Mouse (Mus musculus) right cerebral cortex, adult 2 months (tissue): Measurements from ENCODE around the gene Mtmr14.
A peak's percentile ranks its signal among the peaks of the same experiment; 100 is the strongest.

ENCODE experiments used
- DNase-seq, 2 experiments: peaks; one replicate each; pipeline ENCODE4 v3.0.0; 2021 to 2022; ENCODE audit warnings: low spot score in 2 of 2

The Mtmr14 gene

GRCm38 (mm10) chr6:113237542-113238270 lies at the start of gene Mtmr14:
Gene Mtmr14, plus strand, starts transcription at chr6:113237843.
- peak; percentile 98 to 99 for DNase-seq

DNA sequence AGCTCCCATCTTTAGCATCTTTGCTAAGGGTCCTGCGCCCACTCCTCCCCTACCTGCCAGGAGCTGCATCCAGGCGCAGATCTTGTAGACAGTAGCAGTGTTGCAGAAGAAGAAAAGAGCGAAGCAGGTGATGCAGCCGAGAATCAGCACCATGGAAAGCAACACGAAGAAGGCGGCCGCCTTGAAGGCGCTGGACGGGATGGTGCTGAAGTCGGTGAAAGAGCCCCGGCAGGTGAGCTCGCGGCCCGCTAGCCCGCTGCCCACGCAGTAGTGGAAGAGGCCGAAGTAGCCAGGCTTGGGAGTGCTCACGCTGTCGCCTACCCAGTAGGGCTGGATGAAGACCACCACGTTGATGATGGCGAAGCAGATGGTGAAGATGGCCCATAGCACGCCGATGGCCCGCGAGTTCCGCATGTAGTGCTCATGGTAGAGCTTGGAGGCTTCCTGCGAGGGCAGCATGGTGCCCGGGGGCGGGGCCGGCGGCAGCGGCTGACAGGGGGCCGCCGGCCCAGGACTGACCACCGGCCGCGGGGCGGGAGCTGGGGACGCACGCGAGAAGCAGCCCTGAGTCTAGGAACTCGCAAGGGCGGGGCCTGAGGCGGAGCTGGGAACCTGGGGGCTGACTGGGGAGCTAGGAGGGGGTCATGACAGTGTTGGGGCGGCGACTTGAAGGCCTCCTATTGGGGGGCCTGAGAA lies 43.7 kb upstream of the Mtmr14 start:
- no peak for DNase-seq

GRCm38 (mm10) chr6:113194517-113194840 lies 43.2 kb upstream of the Mtmr14 start:
- DNase-seq, result no peak

DNA sequence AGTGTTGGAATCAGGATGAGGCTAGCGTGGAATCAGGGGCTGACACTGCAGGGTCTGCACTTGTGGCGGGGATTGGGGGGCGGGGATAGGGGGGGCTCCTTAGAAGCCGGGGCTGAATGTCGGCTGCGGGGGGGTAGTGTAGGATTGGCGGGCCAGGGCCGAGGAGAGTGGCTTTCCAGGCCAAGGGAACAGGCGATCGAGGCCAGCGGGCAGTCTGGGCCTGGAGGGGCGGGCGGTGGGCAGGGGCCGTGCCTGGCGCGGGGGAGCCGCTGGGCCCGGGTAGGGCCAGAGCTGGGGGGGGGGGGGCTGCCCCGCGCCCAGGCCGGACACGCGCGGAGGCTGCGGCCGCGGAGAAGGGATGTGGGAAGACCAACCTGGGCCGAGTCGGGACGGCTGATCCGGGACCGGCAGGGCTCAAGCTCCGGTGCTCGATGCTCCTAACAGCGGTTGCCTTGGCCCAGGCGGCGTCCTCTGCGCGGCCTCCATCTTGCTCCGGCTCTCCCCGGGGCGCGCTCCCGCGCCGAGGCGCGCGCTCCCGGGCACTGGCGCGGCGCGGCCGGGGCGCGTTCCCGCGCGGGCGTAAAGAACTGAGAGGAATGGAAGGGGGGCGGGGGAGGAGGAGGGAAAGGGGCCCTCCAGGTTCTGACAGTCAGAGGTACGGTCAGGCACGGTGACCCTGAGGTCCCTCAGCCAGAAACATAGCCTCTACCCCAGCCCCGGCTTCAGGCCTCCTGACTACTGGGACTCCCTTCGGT lies 42.6 kb upstream of the Mtmr14 start, which contains the start of gene Lhfpl4:
TSS of gene Lhfpl4 (minus strand) at position 544 of the 755 bp plus-strand sequence.
- peak; percentile 55 to 67 for DNase-seq

- DNase-seq, result peak; percentile 32 to 60
These were observed 42.0 kb upstream of the Mtmr14 start for GRCm38 (mm10) chr6:113195596-113195992.

DNA sequence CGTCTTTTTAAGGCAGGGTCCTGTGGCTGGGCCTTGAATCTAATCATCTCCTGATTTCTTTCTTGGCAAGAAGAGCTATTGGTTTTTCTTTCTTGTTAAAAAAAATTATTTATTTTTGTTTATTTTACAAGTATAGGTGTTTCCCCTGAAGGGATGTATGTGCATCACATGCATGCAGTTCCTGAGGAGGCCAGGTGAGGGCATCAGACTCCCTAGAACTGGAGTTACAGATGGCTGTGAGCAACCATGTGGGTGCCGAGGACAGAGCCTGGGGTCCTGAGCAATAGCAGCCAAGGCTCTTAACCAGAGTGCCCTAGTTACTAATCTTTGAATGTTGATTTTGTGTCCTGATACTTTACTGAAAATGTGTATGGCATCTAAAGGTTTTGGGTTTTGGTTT lies 21.4 kb upstream of the Mtmr14 start:
- no peak for DNase-seq

DNA sequence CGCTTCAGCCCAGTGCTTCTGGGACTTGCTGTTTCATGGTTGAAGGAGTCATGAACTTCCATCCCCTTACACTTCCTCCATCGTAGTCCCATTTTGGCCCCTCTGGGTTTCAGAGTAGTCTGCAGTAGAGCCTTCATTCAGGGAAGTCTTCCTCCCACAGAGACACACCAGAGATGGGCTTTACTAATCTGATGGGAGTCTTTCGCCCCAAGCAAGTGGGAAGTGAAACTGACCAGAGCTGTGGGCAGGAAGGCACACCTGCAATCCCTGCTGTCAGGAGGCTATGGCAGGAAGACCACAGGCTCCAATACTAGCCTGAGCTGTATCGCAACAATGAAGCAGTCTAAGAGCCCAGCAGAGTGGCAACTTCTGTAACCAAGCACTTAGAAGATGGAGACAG lies 11.8 kb upstream of the Mtmr14 start:
- no peak for DNase-seq

DNA sequence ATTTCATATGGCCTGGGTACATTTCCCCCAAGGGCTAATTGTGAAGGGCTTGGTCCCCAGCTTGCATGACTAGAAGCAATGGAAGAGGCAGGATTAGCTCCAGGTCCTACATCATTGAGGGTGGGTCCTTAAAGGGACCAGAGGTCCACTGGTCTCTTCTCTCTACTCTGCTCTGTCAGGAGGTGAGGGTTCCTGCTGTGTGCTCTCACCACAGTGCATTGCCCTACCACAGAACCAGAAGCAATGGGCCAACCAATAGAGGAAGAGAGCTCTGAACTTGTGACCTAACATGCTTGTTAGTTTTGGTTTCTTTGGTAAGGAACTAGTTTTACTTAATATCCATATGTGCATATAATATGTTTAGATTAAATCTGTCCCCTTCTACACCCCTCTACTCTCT lies 10.9 kb upstream of the Mtmr14 start:
- no peak for DNase-seq

DNA sequence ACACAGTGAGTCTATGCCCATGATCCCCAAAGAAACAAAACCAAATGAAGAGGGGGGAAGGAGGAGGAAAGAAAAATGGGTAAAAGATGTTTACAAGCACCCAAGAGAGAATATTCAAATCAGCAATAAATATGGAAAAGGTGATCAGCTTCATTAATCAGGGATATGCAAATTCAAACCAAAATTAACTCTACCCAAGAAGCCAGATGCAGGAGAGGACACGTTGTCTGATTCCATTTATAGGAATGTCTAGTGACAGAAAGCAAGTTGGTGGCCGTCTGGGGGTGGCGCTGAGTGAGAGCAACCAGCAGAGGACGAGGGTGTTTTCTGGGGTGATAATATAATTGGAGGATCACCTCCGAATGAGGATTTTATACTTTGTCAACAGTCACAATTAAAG lies 2.5 kb upstream of the Mtmr14 start:
- peak in 1 of 2 experiments; percentile 13 for DNase-seq

DNA sequence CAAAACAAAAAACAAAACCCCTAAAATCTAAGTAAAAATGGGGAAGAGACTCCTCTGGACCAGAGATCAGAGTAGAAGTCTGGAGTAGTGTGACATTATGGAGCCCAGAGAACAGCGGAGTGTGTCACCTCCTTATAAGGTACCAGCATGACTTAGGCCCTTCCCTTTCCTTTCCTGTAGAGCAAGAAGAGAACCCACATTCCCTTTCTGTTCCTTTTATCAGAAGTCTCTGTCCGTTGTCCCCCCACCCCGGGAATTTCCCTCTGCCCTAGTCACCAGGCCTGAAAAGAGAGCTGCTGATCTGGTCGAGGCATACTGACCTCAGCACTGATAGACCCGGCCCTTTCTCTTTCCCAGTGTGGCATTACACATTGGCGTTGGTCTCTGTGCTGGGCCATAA lies 799 bp downstream of the Mtmr14 start:
- DNase-seq, result no peak

DNA sequence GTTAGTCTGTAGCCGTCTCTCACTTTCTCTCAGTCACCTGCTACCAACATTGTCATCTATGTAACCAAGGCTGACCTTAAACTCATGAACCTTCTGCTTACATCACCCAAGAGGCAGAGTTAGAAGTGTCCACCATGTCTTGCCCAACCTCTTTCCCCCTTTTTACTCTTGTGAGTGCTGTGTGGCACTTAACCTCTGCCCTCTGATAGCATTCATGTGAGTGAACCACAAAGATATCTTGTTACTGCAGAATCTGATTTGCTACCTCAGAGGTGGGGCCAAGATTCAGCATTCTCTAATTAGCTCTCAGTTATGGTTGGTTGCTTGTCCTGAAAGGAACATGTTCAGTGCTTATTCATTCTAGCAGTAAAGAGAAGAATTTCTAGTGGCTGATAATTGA lies 5.1 kb downstream of the Mtmr14 start:
- DNase-seq, result no peak

DNA sequence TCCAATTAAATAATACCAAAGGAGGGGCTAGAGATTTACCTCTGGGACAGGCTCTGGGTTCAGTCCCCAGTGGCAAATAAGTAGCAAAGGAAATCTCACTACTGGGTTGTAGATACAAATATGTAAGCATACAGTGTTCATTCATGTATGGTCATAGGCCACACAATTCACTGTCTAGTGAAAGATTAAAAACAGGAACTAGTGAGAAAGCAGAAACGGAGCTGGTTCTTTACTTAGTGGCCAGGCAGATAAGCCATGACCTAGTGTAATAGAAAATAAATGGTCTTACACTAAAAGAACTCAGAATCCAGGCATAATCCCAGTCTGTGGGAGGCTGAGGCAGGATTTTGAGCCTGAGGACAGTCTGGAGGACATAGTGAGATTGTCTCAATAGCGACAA lies 7.9 kb downstream of the Mtmr14 start:
- DNase-seq, result no peak

GRCm38 (mm10) chr6:113250786-113251185 lies 13.1 kb downstream of the Mtmr14 start:
- DNase-seq, result no peak

DNA sequence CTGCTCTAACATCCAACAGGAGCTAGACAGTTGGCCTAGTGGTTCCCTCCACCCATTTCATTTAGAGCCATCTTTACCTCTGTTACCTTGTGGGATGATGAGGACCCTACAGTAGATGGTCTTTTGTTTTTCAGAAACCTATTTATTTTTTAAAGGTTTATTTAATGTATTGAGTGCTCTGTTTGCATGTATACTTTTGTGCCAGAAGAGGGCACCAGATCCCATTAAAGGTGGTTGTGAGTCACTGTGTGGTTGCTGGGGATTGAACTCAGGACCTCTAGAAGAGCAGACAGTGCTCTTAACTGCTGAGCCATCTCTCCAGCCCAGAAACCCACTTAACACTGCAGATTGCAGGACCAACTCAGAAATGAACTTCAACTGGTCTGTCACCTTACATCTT lies 14.3 kb downstream of the Mtmr14 start:
- DNase-seq, result no peak

DNA sequence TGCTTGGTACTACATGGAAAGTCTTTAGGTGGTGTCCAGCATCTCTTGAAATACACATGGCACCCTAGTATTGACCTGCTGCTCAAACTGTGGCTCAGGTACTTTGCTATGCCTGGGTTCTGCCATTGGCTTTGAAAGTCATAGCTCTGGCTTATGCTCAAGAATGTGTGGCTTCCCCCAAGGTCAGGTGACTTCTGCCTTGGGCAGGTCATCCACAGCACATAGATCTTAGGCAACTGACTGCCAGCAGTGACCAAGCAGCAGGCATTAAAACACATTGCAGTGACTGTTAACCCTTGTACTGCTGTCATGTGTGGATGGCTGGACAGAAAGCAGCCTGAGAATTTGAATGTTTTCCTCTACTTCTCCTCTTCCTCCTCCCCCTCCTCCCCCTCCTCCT lies 17.3 kb downstream of the Mtmr14 start:
- no peak for DNase-seq

DNA sequence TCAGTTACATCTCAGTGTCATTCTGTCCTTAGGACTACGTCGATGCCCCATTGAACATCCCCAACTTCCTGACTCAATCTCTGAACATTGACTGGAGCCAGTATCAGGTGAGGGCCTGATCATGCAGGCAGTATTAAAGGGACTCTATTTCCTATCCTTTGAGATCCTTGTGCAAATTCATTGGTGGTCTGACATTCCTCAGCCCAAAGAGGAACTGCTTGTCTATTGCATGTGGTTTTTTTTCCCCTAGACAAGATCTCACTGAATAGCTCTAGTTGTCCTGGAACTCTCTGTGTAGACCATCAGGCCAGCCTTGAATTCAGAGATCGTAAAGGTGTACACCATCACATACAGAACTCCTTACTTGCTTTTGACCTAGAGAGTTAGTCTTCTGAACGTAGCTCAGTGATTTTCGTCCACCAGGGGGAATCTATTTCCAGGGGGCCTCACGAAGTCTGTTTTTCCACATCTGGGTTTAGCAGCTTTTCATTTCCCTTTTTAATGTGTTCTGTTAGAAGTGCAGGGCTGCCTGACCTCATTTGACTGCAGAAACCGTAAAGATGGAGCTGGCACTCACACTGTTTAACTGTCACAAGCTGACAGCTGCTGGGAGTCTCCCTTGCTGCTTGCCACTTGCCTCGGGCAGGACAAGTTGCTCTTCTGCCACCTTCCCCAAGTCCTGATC lies 23.7 kb downstream of the Mtmr14 start:
- no peak for DNase-seq

DNA sequence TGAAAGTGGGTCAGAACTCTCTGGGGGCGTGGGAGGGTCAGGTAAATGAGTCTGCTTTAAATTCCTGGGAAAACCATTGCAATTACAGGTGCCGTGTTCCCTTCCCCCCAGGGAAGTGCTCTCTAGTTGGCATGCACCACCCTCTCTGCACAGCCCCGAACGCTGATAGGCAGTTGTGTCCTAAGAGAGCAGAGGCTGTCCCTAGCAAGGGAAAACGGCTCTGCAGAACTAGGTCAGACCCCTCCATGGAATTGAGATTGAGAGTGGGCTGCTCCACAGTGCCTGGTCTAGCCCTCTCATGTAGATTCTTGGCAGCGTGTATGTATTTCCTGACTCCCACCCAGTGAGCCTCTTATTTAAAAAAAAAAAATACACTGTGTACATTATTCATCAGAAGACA lies 25.9 kb downstream of the Mtmr14 start:
- DNase-seq, result no peak

GRCm38 (mm10) chr6:113264429-113264828 lies 26.8 kb downstream of the Mtmr14 start:
- DNase-seq, result no peak

GRCm38 (mm10) chr6:113266996-113267655 lies 29.5 kb downstream of the Mtmr14 start:
- DNase-seq, result no peak

DNA sequence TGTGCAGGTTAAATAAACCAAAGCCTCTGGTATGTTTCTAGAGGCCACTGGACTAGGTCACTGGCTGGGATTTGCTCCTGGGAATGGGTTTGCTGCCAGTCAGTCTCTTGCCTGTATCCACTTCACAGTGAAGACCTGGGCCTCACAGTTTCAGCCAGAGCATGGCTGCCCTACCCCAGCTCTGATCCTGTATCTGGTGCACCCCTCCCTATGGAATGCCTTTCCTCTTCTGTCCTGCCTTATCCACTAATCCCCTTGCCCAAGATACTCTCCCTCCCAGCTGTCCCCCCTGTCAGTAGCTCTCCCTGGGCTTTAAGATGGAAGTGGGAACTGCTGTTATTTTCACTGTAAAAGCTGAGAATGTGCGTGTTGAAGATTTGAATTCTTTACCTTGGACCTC lies 30.3 kb downstream of the Mtmr14 start:
- DNase-seq, result no peak

DNA sequence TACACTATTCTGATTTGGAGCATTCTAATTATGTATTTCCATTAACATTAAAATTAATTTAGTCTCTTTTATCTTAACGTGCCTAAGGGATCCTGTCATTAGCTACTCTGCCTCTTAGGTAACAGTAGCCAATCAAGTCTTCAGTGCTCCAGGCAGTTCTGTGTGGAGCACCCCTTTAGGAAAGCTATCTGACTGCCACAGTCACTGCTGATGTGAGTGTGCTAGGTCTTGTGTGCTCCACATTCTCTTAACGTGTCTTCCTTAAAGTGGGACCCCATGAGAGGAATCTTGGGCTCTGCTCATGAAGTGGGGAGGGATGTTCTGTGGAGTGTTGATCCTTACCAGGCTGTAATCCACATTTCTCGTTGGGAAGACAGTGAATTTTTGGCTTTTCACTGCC lies 34.7 kb downstream of the Mtmr14 start:
- no peak for DNase-seq

DNA sequence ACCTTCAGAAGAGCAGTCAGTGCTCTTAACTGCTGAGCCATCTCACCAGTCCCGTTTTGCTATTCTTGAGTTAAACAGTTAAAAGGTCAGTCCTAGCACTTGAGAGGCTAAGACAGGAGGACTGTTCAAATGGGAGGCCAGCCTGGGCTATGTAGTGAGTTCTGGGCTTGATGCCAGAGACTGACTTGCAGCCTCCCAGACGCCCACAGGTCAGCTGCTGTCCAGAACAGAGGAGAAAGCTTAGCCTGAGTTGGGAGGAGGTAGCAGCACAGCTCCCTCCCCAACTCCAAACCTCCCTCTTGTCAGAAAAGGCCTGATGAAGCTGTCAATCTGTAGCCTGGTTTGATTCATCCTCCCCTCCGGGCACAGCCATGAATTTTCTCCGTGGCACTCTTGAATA lies 39.2 kb downstream of the Mtmr14 start:
- peak; percentile 49 to 52 for DNase-seq
